29 mouse cellular contexts compared by ENCODE assay signal in genomic region chr11:72283486-72284224, GRCm38 (mm10). TPM values are rescaled to one million over a fixed set of nuclear protein-coding genes. Genes with fewer than 3 reads are reported as not detected.
"Had no signal": no experiment of that assay in that cellular context is flagged by ENCODE, and none has a peak within 500 bp of the region (broad histone marks: within the 10 kb centered on the region; RNA-seq: fewer than 3 reads in every experiment).

No protein-coding gene starts in this region.

- H3K27me3 ChIP-seq: intestine, embryonic 15.5 days; liver, embryonic 13.5 days had no signal

- H3K9ac ChIP-seq: intestine, embryonic 15.5 days; liver, embryonic 13.5 days had no signal

- H3K9me3 ChIP-seq: intestine, embryonic 15.5 days; liver, embryonic 13.5 days had no signal

- H3K27ac ChIP-seq: intestine, embryonic 15.5 days; kidney, postnatal 0 days; liver, embryonic 13.5 days had no signal

- H3K4me1 ChIP-seq: intestine, embryonic 15.5 days; liver, embryonic 13.5 days had no signal

- ATAC-seq: intestine, embryonic 15.5 days had no signal

- H3K4me2 ChIP-seq: intestine, embryonic 15.5 days; liver, embryonic 13.5 days; midbrain, embryonic 11.5 days had no signal

- H3K4me3 ChIP-seq: intestine, embryonic 15.5 days; left cerebral cortex, adult 2 months; liver, embryonic 13.5 days had no signal

- H3K36me3 ChIP-seq: intestine, embryonic 15.5 days; liver, embryonic 13.5 days had no signal

- DNase-seq: layer of hippocampus, postnatal 36 days; liver, embryonic 13.5 days; lung, adult 2 months; lung, postnatal 14 days; lung, postnatal 4 days; midbrain, embryonic 14.5 days; thymus, adult 18-20 months; thymus, postnatal 4 days had no signal

RNA-seq across cellular contexts. Expression of gene Slc13a5, which starts 16.6 kb away (rescaled TPM):
- total RNA-seq: megakaryocyte-erythroid progenitor cell, adult 5-6 weeks had no signal
- polyA plus RNA-seq: limb, embryonic 11.5 days; liver, embryonic 13.5 days; liver, embryonic 16.5 days; lung, adult 2 months; small intestine, adult 2 months; spleen, adult 2 months had no signal

RNA-seq across cellular contexts. Expression of gene Fbxo39, which starts 30.6 kb away (rescaled TPM):
- total RNA-seq: layer of hippocampus, adult 8-10 months; layer of hippocampus, postnatal 10 days; layer of hippocampus, postnatal 36 days; left cerebral cortex, adult 2 months; left cerebral cortex, postnatal 10 days; left cerebral cortex, postnatal 36 days; liver, adult 2 months; megakaryocyte progenitor cell, adult 5-6 weeks; megakaryocyte-erythroid progenitor cell, adult 5-6 weeks; midbrain, postnatal 0 days had no signal
- polyA plus RNA-seq: intestine, embryonic 15.5 days; kidney, postnatal 0 days; limb, embryonic 11.5 days; limb, embryonic 14.5 days; liver, adult 2 months; liver, embryonic 13.5 days; liver, embryonic 16.5 days; lung, embryonic 16.5 days; midbrain, embryonic 11.5 days; midbrain, embryonic 14.5 days; midbrain, postnatal 0 days; neural tube, embryonic 11.5 days; neural tube, embryonic 14.5 days; small intestine, adult 2 months; stomach, embryonic 16.5 days had no signal
